Mouse (Mus musculus): Measurements from ENCODE around the gene Wnt5b.
A peak's percentile ranks its signal among the peaks of the same experiment; 100 is the strongest.

DNA sequence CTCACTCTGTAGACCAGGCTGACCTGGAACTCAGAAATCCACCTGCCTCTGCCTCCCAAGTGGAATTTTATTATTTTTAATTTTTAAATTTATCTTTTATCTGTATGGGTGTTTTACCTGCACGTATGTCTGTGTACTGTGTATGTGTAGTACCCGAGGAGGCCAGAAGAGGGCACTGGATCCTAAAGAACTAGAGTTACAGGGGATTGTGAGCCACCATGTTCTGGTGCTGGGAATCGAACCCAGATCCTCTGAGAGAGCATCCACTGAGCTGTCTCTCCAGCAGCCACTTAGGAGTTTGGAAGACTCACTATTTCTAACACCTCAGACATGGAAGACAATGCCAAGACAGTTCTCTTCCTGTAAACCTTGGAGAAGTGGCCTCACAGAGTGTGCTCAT, 115.5 kb downstream of the Wnt5b start:
- peak; percentile 29; the same call in 1 of the 2 replicates for TF ChIP-seq CTCF (IDR thresholded peaks at IDR 0.05; ENCODE audit: low read depth)
- TF ChIP-seq EP300 (IDR thresholded peaks at IDR 0.05; ENCODE audit: low read depth): no peak
